Mouse (Mus musculus): ENCODE data around the gene Phrf1.

DNA sequence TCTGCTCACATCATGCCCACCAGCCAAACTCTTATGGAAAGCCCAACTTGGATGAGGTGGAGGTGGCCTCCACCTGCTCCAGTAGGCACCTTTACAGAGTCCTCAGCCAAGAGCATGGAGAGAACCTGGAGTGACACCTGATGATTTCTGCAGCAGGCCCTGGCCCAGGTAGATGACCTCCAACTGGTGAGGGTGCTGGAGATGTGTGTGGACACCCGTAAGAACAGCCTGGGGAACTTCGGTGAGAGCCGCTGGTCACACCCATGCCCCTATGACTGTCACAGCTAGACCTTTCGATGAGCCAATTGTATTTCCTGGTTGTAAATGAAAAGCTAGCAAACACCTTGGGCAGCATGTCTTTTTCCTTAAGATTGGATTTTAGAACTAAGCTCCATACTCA is 30.5 kb upstream of the Phrf1 start:
- TF ChIP-seq ZC3H11A (IDR thresholded peaks at IDR 0.05; ENCODE audit: low read depth, low read length) (no peak), POLR2A (IDR thresholded peaks at IDR 0.05; ENCODE audit: control insufficient read depth in 1 of 2, insufficient read depth in 1 of 2, low read depth in 1 of 2, low read length in 2 of 2, poor library complexity in 1 of 2) (no peak), CHD1 (IDR thresholded peaks at IDR 0.05; ENCODE audit: low read depth, low read length) (no peak), GATA1 (IDR thresholded peaks at IDR 0.05; ENCODE audit: low read depth, low read length) (no peak), CTCF (IDR thresholded peaks at IDR 0.05 in 2 of 3, conservative IDR thresholded peaks at IDR 0.05 in 1 of 3; ENCODE audit: control insufficient read depth in 1 of 3, insufficient read depth in 1 of 3, low read depth in 2 of 3, low read length in 3 of 3, poor library complexity in 1 of 3, severe bottlenecking in 1 of 3) (no peak), NELFE (IDR thresholded peaks at IDR 0.05; ENCODE audit: low read depth, low read length) (no peak), MXI1 (IDR thresholded peaks at IDR 0.05; ENCODE audit: low read depth, low read length) (no peak), EP300 (IDR thresholded peaks at IDR 0.05; ENCODE audit: low read depth in 1 of 2, low read length in 2 of 2) (no peak), RCOR1 (IDR thresholded peaks at IDR 0.05; ENCODE audit: low read depth, low read length) (no peak), ZMIZ1 (IDR thresholded peaks at IDR 0.05; ENCODE audit: low read depth, low read length) (no peak), USF1 (IDR thresholded peaks at IDR 0.05; ENCODE audit: low read depth, low read length) (no peak), TCF12 (IDR thresholded peaks at IDR 0.05; ENCODE audit: low read depth, low read length) (no peak)

All from MEL (cell line).